Mouse (Mus musculus) lung, adult 2 months (tissue): ENCODE measurements at regions not wholly inside any gene's neighbourhood (a gene's known extent, or its start where the extent isn't known, plus 50 kb on each side); places are given as distances from the start of the nearest gene placed in this dataset.

Experiments used
- CTCF ChIP-seq: fragments of 200-500 bp; IDR thresholded peaks from 2 replicates; pipeline ENCODE4 v1.5.1; 2011; ENCODE audit warnings: mild to moderate bottlenecking, low read length, control low read depth; ENCODE audit not compliant: insufficient read depth
- POLR2A ChIP-seq: fragments of 200-500 bp; IDR thresholded peaks from 2 replicates; pipeline ENCODE4 v1.6.1; 2011; ENCODE audit warnings: low read depth, mild to moderate bottlenecking, control low read depth, low read length, borderline replicate concordance; ENCODE audit errors: extremely low read depth

GRCm38 (mm10) chr4:150781304-150781703 lies 72.4 kb upstream of the Errfi1 start:
- no peak for TF ChIP-seq CTCF
- no peak for TF ChIP-seq POLR2A
